16 mouse cellular contexts compared by ENCODE assay signal in genomic region chrX:133683961-133684360, GRCm38 (mm10). TPM values are rescaled to one million over a fixed set of nuclear protein-coding genes. Genes with fewer than 3 reads are reported as not detected.
A peak's percentile ranks its signal among the peaks of the same experiment; 100 is the strongest.
DNase-seq lines count a peak whose midpoint lies in the region; ATAC-seq and TF ChIP-seq lines count a peak whose summit lies in the region.
"Had no signal": no experiment of that assay in that cellular context is flagged by ENCODE, and none has a peak within 500 bp of the region (broad histone marks: within the 10 kb centered on the region; RNA-seq: fewer than 3 reads in every experiment).

No protein-coding gene starts in this region.

- no peak for TF ChIP-seq CTCF in cerebellum, adult 2 months (IDR thresholded peaks at IDR 0.05; ENCODE audit: borderline replicate concordance, insufficient read depth, low read depth, low read length)

- no peaks in the 10 kb centered on the region for H3K9me3 ChIP-seq in forebrain, embryonic 16.5 days (ENCODE audit: control insufficient read depth, low read length)
- no peaks in the 10 kb centered on the region for H3K9me3 ChIP-seq in midbrain, embryonic 11.5 days (ENCODE audit: control insufficient read depth, low read length)
- H3K9me3 ChIP-seq: kidney, embryonic 15.5 days; liver, embryonic 15.5 days had no signal

- H3K36me3 ChIP-seq in forebrain, embryonic 16.5 days (ENCODE audit: control insufficient read depth, insufficient read depth) = no peaks in the 10 kb centered on the region
- H3K36me3 ChIP-seq in midbrain, embryonic 11.5 days (ENCODE audit: control insufficient read depth, insufficient read depth, low read length) = no peaks in the 10 kb centered on the region
- H3K36me3 ChIP-seq: kidney, embryonic 15.5 days; liver, embryonic 15.5 days had no signal

- no peak overlapping the region for H3K9ac ChIP-seq in forebrain, embryonic 16.5 days (replicated peaks; ENCODE audit: low read depth, low read length)
- no peak overlapping the region for H3K9ac ChIP-seq in midbrain, embryonic 11.5 days (ENCODE audit: low read length)
- H3K9ac ChIP-seq: kidney, embryonic 15.5 days; liver, embryonic 15.5 days had no signal

- WGBS in forebrain, embryonic 16.5 days = 41% methylated on average over 3 of the region's 3 CpGs
- 48% methylated on average over 3 of the region's 3 CpGs for WGBS in midbrain, embryonic 11.5 days
- WGBS in cerebellum, adult 2 months = 60% methylated on average over 3 of the region's 3 CpGs

- ATAC-seq in forebrain, embryonic 16.5 days = no peak
- ATAC-seq in midbrain, embryonic 11.5 days (ENCODE audit: low FRiP score) = no peak
- ATAC-seq: Patski had no signal

- peaks cover 5% of the 10 kb centered on the region; the same call in 1 of the 2 replicates for H3K4me1 ChIP-seq in forebrain, embryonic 16.5 days (replicated peaks; ENCODE audit: control insufficient read depth, insufficient read depth, low read length)
- H3K4me1 ChIP-seq in midbrain, embryonic 11.5 days (ENCODE audit: control insufficient read depth, insufficient read depth, low read length) = no peaks in the 10 kb centered on the region
- H3K4me1 ChIP-seq in cerebellum, adult 2 months (ENCODE audit: control insufficient read depth, insufficient read depth, low read length) = peaks cover 3% of the 10 kb centered on the region; the same call in 1 of the 2 replicates
- H3K4me1 ChIP-seq: liver, embryonic 15.5 days had no signal

- H3K27ac ChIP-seq in forebrain, embryonic 16.5 days (ENCODE audit: low read length) = no peak overlapping the region
- H3K27ac ChIP-seq in midbrain, embryonic 11.5 days (ENCODE audit: low read depth, low read length) = no peak overlapping the region
- H3K27ac ChIP-seq in cerebellum, adult 2 months (ENCODE audit: insufficient read depth, low read length) = no peak overlapping the region
- H3K27ac ChIP-seq: kidney, embryonic 15.5 days; left cerebral cortex, adult 2 months; liver, embryonic 15.5 days had no signal

- peak overlapping the region; percentile 29 for H3K4me2 ChIP-seq in forebrain, embryonic 16.5 days (ENCODE audit: low read length)
- H3K4me2 ChIP-seq in midbrain, embryonic 11.5 days = peak overlapping the region; percentile 1; the same call in 1 of the 2 replicates
- H3K4me2 ChIP-seq: liver, embryonic 15.5 days had no signal

- DNase-seq in retina, embryonic 14.5 days (ENCODE audit: low spot score) = peak; percentile 7
- no peak for DNase-seq in retina, postnatal 1 day
- DNase-seq in midbrain, embryonic 11.5 days (ENCODE audit: low spot score, missing footprints) = no peak
- no peak for DNase-seq in MN1 (ENCODE audit: low spot score)
- no peak for DNase-seq in cerebellum, postnatal 25 days
- DNase-seq in cerebellum, adult 2 months = no peak
- DNase-seq in thymus, postnatal 10 days (ENCODE audit: low spot score in 2 of 2) = no peak
- DNase-seq: adrenal gland, postnatal 25 days; cerebellum, adult 8-10 months; gastrocnemius, postnatal 14 days; heart, postnatal 10 days had no signal

- no peaks in the 10 kb centered on the region for H3K27me3 ChIP-seq in forebrain, embryonic 16.5 days (replicated peaks; ENCODE audit: control insufficient read depth, insufficient read depth, low read length)
- H3K27me3 ChIP-seq in midbrain, embryonic 11.5 days (ENCODE audit: control insufficient read depth, insufficient read depth, low read length) = peaks cover 11% of the 10 kb centered on the region
- H3K27me3 ChIP-seq in cerebellum, adult 2 months (ENCODE audit: control insufficient read depth, insufficient read depth, low read length) = no peaks in the 10 kb centered on the region; the same call in 1 of the 2 replicates

- TF ChIP-seq POLR2A in cerebellum, adult 2 months (IDR thresholded peaks at IDR 0.05; ENCODE audit: borderline replicate concordance, insufficient read depth, low read length) = no peak

- peak overlapping the region; percentile 59 for H3K4me3 ChIP-seq in forebrain, embryonic 16.5 days (replicated peaks; ENCODE audit: low read length)
- H3K4me3 ChIP-seq in midbrain, embryonic 11.5 days (ENCODE audit: low read depth, low read length) = no peak overlapping the region
- no peak overlapping the region for H3K4me3 ChIP-seq in cerebellum, adult 2 months (replicated peaks; ENCODE audit: insufficient read depth, low read depth, low read length)
- H3K4me3 ChIP-seq: kidney, embryonic 15.5 days; left cerebral cortex, adult 2 months; liver, embryonic 15.5 days had no signal

RNA-seq across cellular contexts. Expression of gene Pcdh19, which starts 4.8 kb away (rescaled TPM):
- polyA plus RNA-seq in forebrain, embryonic 16.5 days (2015; fragmentation: Nextera tagmentation; extraction: Ambion mirVana) = 14.2 and 18.0 TPM in 2 replicates
- polyA plus RNA-seq in midbrain, embryonic 11.5 days (2014; fragmentation: Nextera tagmentation; extraction: Ambion mirVana) = 3.8 and 4.5 TPM in 2 replicates
- polyA plus RNA-seq in cerebellum, adult 2 months (2012; rRNA removed) = 3.1 and 4.0 TPM in 2 replicates
